Mouse (Mus musculus) lung, postnatal 0 days (tissue): ENCODE data around the gene Mea1.

ENCODE experiments used
- CTCF ChIP-seq: IDR thresholded peaks from 2 replicates; pipeline ENCODE4 v1.5.1; 2016; ENCODE audit warnings: antibody characterized with exemption, mild to moderate bottlenecking
- EP300 ChIP-seq: IDR thresholded peaks from 2 replicates; pipeline ENCODE4 v1.6.1; 2016; ENCODE audit warnings: antibody characterized with exemption, mild to moderate bottlenecking, control low read depth

- no peak for TF ChIP-seq CTCF
- TF ChIP-seq EP300, result no peak
Measured at GRCm38 (mm10) chr17:46728496-46728895, 49.9 kb downstream of the Mea1 start.
